Mouse (Mus musculus) NIH3T3 (cell line): ENCODE measurements at regions not wholly inside any gene's neighbourhood (a gene's known extent, or its start where the extent isn't known, plus 50 kb on each side); places are given as distances from the start of the nearest gene placed in this dataset.
"Not testable (repeated sequence)": the region's sequence is repeated elsewhere in the genome, so short reads cannot be mapped to it uniquely, and the experiment has no call there.

Experiments used
- DNase-seq: peaks from one replicate; pipeline ENCODE4 v3.0.0-alpha.2; 2012; ENCODE audit warnings: low read depth

GRCm38 (mm10) chr6:89052758-89053460 lies 150.9 kb downstream of the Tpra1 start:
- DNase-seq: no peak

GRCm38 (mm10) chr6:89054060-89054459 lies 152.0 kb downstream of the Tpra1 start:
- no peak for DNase-seq

- DNase-seq: no peak
Measured at GRCm38 (mm10) chr6:89059431-89059975, 157.5 kb downstream of the Tpra1 start.

- DNase-seq: peak; percentile 85
Measured at GRCm38 (mm10) chr6:89064977-89065580, 163.0 kb downstream of the Tpra1 start.

- DNase-seq: no peak
Measured at GRCm38 (mm10) chr6:89066588-89066987, 164.5 kb downstream of the Tpra1 start.

GRCm38 (mm10) chr6:89068286-89068685 lies 166.2 kb downstream of the Tpra1 start:
- peak; percentile 59 for DNase-seq

- no peak for DNase-seq
Measured at GRCm38 (mm10) chr6:89069108-89069507, 167.1 kb downstream of the Tpra1 start.

GRCm38 (mm10) chr6:89070011-89070410 lies 168.0 kb downstream of the Tpra1 start:
- DNase-seq: peak; percentile 90

- no peak for DNase-seq
Measured at GRCm38 (mm10) chr6:89071766-89072165, 169.7 kb downstream of the Tpra1 start.

- no peak for DNase-seq
Measured at GRCm38 (mm10) chr6:89072569-89072968, 170.5 kb downstream of the Tpra1 start.

- DNase-seq: no peak
Measured at GRCm38 (mm10) chr6:89081624-89082300, 179.7 kb downstream of the Tpra1 start.

- DNase-seq: no peak
Measured at GRCm38 (mm10) chr6:89084437-89084836, 182.4 kb downstream of the Tpra1 start.

- no peak for DNase-seq
Measured at GRCm38 (mm10) chr6:89085151-89085550, 183.1 kb downstream of the Tpra1 start.

- peak; percentile 71 for DNase-seq
Measured at GRCm38 (mm10) chr6:89087620-89088019, 185.6 kb downstream of the Tpra1 start.

- no peak for DNase-seq
Measured at GRCm38 (mm10) chr6:89090096-89090495, 188.0 kb downstream of the Tpra1 start.

- no peak for DNase-seq
Measured at GRCm38 (mm10) chr6:89095911-89096310, 193.9 kb downstream of the Tpra1 start.

GRCm38 (mm10) chr6:89097531-89097930 lies 195.5 kb downstream of the Tpra1 start:
- DNase-seq: no peak

- DNase-seq: peak; percentile 41
Measured at GRCm38 (mm10) chr6:89119241-89119640, 217.2 kb downstream of the Tpra1 start.

- DNase-seq: peak; percentile 28
Measured at GRCm38 (mm10) chr6:89121023-89121745, 219.1 kb downstream of the Tpra1 start.

- no peak for DNase-seq
Measured at GRCm38 (mm10) chr6:89121746-89122070, 219.7 kb downstream of the Tpra1 start.

- no peak for DNase-seq
Measured at GRCm38 (mm10) chr6:89125916-89126315, 223.9 kb downstream of the Tpra1 start.

- DNase-seq: not testable (repeated sequence)
Measured at GRCm38 (mm10) chr6:89128141-89128540, 226.1 kb downstream of the Tpra1 start.
